Mouse (Mus musculus): ENCODE measurements at regions not wholly inside any gene's neighbourhood (a gene's known extent, or its start where the extent isn't known, plus 50 kb on each side); places are given as distances from the start of the nearest gene placed in this dataset.

DNA sequence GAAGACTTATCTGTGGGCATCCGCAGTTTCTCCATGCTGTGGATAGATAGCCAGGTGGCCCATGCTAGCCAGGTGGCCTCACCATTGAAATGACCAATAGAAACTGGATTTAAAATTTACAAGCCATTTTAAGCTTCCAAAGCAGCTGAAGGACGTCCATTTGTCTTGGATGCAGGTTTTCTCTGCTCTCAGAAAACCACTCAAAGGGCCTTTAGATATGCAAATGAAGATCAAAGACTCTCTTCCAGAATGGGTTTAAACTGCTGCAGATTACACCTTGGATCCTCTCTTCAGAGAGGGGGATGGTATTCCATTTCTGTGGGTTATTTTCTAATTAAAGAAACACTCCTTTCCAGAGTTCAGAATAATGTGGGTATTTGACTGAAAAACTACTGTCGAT, 518.5 kb downstream of the Rnf144a start:
- DNase-seq (ENCODE audit: low spot score) = no peak

DNA sequence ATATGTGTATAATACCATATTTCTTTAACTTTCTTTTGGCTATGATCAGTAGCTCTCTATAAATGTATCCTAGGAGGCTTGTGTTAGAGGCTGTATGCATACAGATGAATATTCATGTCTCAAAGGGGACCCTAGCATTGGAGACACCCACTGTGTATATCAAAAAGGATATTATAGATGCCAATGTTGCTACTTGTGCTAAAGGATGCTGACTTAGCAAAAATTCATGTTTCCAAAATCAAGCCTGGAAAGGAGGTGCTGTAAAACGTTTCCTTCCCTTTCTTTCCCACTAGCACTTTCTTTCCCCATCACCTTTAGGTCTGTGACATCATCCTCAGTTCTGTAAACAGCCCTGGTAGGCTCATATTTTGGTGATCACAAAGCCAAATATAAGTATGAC, 519.4 kb downstream of the Rnf144a start:
- DNase-seq (ENCODE audit: low spot score) = no peak

GRCm38 (mm10) chr12:25891391-25892167, 523.5 kb downstream of the Rnf144a start:
- peak; percentile 21 for DNase-seq (ENCODE audit: low spot score)

DNA sequence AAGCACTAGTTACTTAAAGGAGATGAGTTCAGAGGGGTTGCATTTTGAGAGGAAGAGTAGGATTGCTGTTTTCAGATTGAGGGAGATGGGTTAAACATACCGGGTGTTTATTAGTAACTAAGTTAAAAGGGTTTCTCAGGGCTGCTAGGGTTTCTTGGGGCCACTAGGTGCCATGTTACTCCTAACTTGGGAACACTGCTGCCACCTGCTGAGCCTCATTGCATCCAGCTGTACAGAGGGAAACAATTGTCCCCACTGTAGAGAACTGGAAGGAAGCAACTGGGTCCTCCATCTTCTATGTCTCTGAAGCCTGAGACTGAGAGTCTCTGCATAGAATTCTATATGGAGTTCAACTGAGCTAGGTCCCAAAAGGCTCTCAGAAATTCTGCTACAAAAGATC, 524.3 kb downstream of the Rnf144a start:
- DNase-seq (ENCODE audit: low spot score) = peak; percentile 25

- DNase-seq (ENCODE audit: low spot score) = no peak
These were observed 531.3 kb downstream of the Rnf144a start for GRCm38 (mm10) chr12:25883771-25884171.

- no peak for DNase-seq (ENCODE audit: low spot score)
These were observed 543.2 kb downstream of the Rnf144a start for GRCm38 (mm10) chr12:25871816-25872215.

- peak; percentile 45 for DNase-seq (ENCODE audit: low spot score)
These were observed 544.0 kb downstream of the Rnf144a start for GRCm38 (mm10) chr12:25871001-25871461.

- DNase-seq (ENCODE audit: low spot score) = no peak
These were observed 545.2 kb downstream of the Rnf144a start for GRCm38 (mm10) chr12:25869846-25870245.

- DNase-seq (ENCODE audit: low spot score) = no peak
These were observed 550.0 kb downstream of the Rnf144a start for GRCm38 (mm10) chr12:25865063-25865462.

GRCm38 (mm10) chr12:25864113-25864852, 550.8 kb downstream of the Rnf144a start:
- peak; percentile 52 for DNase-seq (ENCODE audit: low spot score)

- DNase-seq (ENCODE audit: low spot score) = no peak
These were observed 554.0 kb downstream of the Rnf144a start for GRCm38 (mm10) chr12:25861100-25861499.

DNA sequence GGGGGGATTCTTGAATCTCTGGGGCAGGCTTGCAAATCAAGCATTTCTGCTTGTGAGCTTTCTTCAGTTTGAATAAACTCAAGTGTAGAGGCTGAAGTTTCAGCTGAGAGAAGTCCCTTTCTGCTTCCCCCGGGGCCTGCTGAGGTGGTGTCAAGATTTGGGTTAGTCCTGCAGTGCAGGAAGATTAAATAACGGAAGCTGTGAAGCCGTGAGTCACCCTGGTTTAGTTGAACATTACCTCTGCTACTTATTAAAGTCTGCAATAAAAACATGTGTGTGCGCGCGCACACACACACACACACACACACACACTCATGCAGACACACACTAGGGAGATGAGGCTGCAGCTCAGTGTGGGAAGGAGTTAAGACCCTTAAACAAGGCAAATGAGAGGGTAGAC, 556.7 kb downstream of the Rnf144a start:
- DNase-seq (ENCODE audit: low spot score) = no peak

DNA sequence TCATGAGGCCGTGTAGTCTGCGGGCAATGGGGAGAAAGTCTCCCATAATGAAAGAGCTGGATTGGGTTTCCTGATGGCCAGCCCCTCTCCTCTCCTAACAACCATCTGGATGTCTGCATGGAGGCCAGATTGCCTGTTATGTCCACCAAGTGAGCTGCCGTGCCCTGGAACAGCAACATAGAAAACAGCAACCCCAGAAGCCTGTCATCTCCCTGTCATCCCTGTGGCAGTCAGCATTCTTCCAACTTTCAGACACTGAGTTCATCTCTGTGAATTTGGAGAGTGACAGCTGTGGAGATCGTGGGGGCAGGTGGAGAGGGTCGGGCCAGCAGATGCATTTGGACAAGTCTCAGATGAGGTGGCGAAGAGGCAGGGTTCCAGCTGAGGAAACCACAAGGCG, 585.0 kb downstream of the Rnf144a start:
- no peak for DNase-seq (ENCODE audit: low spot score)

- no peak for DNase-seq (ENCODE audit: low spot score)
These were observed 587.1 kb downstream of the Rnf144a start for GRCm38 (mm10) chr12:25827961-25828360.

DNA sequence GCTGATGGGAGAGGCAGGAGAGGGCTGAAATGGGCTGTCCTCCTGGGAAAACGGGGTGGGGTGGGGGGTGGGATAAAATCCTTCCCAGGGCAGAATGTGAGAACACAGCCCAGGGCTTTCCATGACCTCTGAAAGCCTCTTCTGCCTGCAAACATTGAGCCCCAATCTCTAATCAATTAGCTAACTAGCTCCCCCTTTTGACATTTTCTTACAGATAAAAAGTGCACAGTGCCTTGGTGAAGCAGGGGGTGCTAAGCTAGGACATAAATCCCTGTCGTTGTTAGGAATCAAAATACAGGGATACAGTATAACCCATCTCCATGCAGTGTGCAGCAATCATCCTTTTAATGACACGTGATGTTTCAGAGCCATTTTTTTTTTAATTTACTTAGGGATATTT, 588.1 kb downstream of the Rnf144a start:
- peak; percentile 40 for DNase-seq (ENCODE audit: low spot score)

- DNase-seq (ENCODE audit: low spot score) = no peak
These were observed 588.6 kb downstream of the Rnf144a start for GRCm38 (mm10) chr12:25826451-25826850.

DNA sequence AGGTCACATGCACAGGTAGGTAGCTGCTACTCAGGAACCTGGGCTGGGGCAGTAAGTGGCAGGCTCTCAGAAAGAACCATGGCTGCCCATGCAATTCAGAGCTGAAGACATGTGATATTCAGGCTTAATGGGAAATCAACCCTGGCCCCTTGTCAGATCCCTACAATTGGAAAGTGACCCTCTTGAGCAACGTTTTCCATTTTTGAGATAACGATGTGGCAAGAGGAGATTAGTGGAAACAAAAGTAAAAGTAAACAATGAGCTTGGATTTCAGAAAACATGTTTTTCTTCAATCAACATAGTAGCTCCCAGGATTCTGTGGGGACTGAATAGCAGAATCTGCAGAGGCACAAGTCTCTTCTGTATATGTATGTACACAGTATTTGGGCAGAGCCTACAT, 598.8 kb downstream of the Rnf144a start:
- DNase-seq (ENCODE audit: low spot score) = no peak

- no peak for DNase-seq (ENCODE audit: low spot score)
These were observed 620.0 kb downstream of the Rnf144a start for GRCm38 (mm10) chr12:25795092-25795491.

- DNase-seq (ENCODE audit: low spot score) = no peak
These were observed 620.5 kb downstream of the Rnf144a start for GRCm38 (mm10) chr12:25794571-25794970.

DNA sequence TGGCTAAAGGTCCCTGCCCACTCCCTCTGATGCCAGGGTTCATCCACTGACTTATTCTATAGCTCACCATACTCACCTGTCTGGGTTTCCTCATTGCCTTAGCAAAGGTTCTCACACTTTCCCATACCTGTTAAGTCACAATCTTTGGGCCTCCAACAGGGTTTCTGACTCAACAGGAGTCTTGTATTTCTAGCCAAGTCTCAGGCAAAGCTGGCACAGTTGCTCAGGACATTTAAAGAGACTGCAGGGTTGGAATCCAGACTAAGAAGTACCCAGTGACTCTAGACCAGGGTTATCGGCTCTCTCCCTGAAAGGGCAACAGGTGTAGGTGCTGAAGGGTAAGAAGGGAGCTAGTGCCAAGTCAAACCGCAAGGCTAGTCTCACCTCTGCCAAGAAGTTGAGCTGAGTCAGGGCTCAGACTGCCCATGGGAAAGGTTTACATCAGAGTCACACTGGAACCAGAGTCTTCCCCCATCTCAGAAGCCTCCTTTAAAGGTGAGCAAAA, 622.4 kb downstream of the Rnf144a start:
- no peak for DNase-seq (ENCODE audit: low spot score)

DNA sequence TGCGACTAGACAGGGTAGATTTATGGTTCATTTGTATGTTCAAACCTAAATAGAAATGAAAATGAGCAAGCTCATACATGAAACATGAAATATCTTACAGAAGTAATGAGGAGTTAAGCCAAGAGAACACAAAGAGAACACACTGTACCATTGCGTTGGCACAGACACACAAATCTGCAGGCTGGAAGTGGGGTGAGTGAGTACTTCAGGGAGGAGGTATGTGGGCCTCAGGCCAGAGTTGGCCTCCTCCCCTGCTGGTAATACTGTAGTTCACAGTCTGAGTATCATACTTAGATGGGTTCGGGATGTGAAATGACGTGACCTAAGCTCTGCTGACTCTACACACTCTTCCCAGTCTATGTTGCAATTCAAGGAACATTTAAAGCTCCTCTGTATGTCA, 624.1 kb downstream of the Rnf144a start:
- DNase-seq (ENCODE audit: low spot score) = no peak

DNA sequence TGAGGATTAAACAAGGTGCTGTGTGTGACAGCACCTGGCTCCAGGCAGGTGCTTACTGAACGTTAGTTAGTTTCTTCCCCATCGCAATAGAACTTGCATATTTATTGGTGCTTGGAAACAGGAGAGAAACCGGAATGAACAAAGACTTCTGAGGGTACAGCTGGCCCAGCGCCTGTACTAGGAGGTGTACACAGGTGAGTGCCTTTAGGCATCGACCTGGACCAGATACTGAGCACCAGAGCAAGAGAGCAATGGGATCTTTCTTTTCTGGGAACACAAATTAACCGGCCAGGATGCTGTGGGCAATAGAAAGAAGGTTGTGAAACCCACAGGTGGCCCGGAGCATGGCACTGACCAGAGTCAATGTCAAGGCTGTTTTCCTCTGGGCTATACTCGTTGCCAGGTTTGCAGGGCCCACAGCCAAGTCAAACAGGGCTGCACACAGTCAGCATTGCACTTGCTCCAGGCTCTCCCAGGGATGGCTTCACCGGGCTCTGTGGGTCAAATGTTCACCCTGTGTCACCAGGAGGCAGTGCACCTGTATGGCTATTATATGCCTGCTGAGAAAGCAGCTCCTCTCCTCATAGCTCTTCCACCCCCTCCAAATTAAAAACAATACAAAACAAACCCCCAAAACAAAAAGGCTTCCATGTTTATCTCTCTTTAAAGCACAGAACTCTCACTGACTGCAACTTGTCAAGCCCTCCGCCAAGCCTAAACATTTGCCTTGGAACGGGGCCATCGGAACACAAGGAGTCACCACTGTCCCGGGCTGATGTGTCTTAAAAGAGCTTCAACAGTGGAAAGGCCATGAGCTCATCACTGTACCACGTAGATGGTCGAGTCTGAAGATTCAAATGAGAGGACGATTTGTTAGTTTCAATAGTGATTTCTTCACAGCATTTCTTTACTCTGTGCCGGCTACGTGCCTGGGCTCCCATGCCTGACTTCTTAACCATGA, 629.1 kb downstream of the Rnf144a start:
- no peak for DNase-seq (ENCODE audit: low spot score)
